Mouse (Mus musculus): ENCODE results near the gene Plppr1. TPM values are rescaled to one million over a fixed set of nuclear protein-coding genes. Genes with fewer than 3 reads are reported as not detected.
"Not testable (repeated sequence)": the region's sequence is repeated elsewhere in the genome, so short reads cannot be mapped to it uniquely, and the experiment has no call there.

The Plppr1 gene
- polyA plus RNA-seq, 1 experiment from 2014 or later: 51.6 TPM

DNA sequence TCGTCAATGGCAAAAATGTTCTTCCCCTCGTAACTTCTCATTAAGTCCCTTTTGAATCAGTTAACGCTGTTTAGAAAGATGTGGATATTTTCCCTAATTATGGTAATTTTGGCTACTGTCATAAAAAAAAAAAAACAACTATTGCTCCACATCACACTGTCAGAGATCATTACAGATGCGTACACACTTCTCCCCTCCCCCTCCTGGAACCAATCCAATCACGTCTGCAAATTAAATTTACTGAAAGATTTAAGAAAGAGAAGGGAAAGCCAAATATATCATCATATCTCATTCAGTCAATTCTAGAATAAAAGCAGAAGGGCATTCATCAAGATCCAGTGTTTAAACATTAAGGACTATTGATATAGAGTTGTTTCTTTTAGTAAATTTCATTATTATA lies 185.7 kb downstream of the Plppr1 start:
- no peak overlapping the region for H3K4me2 ChIP-seq (replicated peaks)
- no peak overlapping the region for H3K9ac ChIP-seq (replicated peaks)
- WGBS: 17% methylated on average over 5 of the region's 5 CpGs
- H3K4me3 ChIP-seq: no peak overlapping the region
- H3K36me3 ChIP-seq: no peaks in the 10 kb centered on the region
- H3K9me3 ChIP-seq: no peaks in the 10 kb centered on the region
- no peak for ATAC-seq (replicated peaks)
- H3K27ac ChIP-seq (replicated peaks): no peak overlapping the region
- H3K27me3 ChIP-seq: no peaks in the 10 kb centered on the region
- H3K4me1 ChIP-seq: peaks cover 5% of the 10 kb centered on the region; the same call in 1 of the 2 replicates

DNA sequence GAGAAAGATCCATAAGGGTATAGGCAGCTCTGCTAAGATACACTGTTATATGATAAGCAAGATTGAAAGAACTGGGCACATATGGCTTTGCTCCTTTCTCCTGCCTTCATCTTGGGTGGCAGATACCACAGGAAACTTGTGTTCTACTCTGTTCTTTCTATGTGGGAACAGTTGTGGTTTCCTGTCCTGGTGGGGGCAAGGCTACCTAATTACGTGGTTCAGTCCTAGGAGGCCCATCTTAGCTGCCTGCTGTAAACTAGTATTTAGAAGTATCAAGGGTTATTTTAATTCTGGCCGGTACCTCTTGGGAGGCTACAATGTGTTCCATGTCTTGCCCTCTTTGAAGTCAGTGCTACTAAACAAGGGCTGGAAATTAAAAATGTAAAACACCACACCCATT lies 186.2 kb downstream of the Plppr1 start:
- H3K27ac ChIP-seq (replicated peaks): no peak overlapping the region
- H3K36me3 ChIP-seq: no peaks in the 10 kb centered on the region
- H3K4me2 ChIP-seq (replicated peaks): no peak overlapping the region
- H3K27me3 ChIP-seq: no peaks in the 10 kb centered on the region
- H3K9ac ChIP-seq (replicated peaks): no peak overlapping the region
- peaks cover 5% of the 10 kb centered on the region; the same call in 1 of the 2 replicates for H3K4me1 ChIP-seq
- no peak for ATAC-seq (replicated peaks)
- H3K9me3 ChIP-seq: no peaks in the 10 kb centered on the region
- 84% methylated on average over 2 of the region's 2 CpGs for WGBS
- no peak overlapping the region for H3K4me3 ChIP-seq

DNA sequence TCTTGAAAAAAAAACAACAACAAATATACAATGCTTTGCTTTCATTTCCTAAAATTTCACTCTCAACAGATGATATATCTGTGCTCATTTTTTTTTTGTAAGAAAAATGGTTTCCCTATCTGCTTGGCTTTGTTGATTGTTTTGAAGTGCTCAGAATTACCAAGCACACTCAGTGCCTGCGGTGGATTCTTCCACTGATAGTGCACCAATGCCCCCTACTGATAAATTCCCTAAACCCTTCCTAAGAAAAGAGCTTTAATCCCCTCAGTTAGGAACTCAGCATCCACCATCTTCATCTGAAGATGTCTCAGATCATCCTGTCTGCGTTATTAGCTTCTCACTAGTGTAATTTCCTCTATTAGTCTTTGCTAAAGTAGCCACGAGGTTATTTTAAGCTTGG lies 192.2 kb downstream of the Plppr1 start:
- Histone ChIP-seq H3K4me1 (no peaks in the 10 kb centered on the region), H3K4me2 (replicated peaks) (no peak overlapping the region), H3K9me3 (no peaks in the 10 kb centered on the region), H3K27ac (replicated peaks) (no peak overlapping the region), H3K27me3 (no peaks in the 10 kb centered on the region), H3K36me3 (no peaks in the 10 kb centered on the region), H3K9ac (replicated peaks) (no peak overlapping the region), H3K4me3 (no peak overlapping the region)
- 4% methylated on average over 3 of the region's 3 CpGs for WGBS
- no peak for ATAC-seq (replicated peaks)

DNA sequence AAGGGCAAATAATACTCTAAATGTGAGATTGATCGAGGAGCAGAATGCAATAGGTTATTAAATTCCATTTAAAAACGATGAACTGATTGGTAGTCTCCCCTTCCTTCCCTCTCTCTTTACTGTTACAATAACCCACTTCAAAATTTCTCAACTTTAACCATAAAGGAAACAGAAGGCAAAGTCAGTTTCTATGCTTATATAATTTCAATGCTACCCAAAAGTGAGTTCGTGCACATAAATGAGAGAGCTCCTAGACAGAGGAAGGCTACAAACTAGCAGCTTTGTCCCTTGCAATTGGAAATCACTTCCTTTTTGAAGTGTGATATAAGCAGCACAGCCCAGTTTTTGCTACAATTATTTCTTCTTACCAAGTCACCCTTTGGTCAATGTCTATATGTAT lies 193.1 kb downstream of the Plppr1 start:
- no peak overlapping the region for H3K4me2 ChIP-seq (replicated peaks)
- H3K27ac ChIP-seq (replicated peaks): no peak overlapping the region
- H3K4me3 ChIP-seq: no peak overlapping the region
- H3K9ac ChIP-seq (replicated peaks): no peak overlapping the region
- no peak for ATAC-seq (replicated peaks)
- no peaks in the 10 kb centered on the region for H3K36me3 ChIP-seq
- H3K4me1 ChIP-seq: no peaks in the 10 kb centered on the region
- H3K9me3 ChIP-seq: no peaks in the 10 kb centered on the region
- 89% methylated on average over 3 of the region's 3 CpGs for WGBS
- no peaks in the 10 kb centered on the region for H3K27me3 ChIP-seq

DNA sequence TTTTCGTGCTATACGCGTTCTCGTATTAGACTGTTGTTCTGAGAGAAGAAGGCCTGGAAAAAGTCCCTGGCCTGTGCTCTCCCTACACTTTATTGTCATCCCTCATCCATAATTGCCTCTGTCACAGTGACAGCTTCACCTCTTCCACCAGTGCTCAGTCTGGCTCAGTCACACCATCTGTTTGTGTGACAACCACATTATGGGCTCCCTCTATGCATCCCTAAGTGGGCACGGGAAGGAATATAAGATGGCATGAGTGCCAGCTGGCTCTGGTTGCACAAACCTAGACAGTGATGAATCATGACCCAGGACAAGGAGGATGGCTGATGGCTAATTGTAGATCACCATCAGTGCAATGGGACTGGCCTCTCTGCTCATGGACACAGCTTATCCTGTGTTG lies 219.4 kb downstream of the Plppr1 start:
- peak overlapping the region; percentile 64 for H3K27ac ChIP-seq (replicated peaks)
- peak; percentile 92 for ATAC-seq (replicated peaks)
- H3K4me2 ChIP-seq (replicated peaks): no peak overlapping the region
- H3K36me3 ChIP-seq: 0 out of 2 replicates have a peak, but pooled peaks cover 2% of the 10 kb centered on the region
- H3K4me1 ChIP-seq: peaks cover 5% of the 10 kb centered on the region; the same call in 1 of the 2 replicates
- WGBS: 62% methylated on average over 5 of the region's 5 CpGs
- no peaks in the 10 kb centered on the region for H3K9me3 ChIP-seq
- H3K27me3 ChIP-seq: no peaks in the 10 kb centered on the region
- H3K4me3 ChIP-seq: no peak overlapping the region
- H3K9ac ChIP-seq (replicated peaks): no peak overlapping the region

DNA sequence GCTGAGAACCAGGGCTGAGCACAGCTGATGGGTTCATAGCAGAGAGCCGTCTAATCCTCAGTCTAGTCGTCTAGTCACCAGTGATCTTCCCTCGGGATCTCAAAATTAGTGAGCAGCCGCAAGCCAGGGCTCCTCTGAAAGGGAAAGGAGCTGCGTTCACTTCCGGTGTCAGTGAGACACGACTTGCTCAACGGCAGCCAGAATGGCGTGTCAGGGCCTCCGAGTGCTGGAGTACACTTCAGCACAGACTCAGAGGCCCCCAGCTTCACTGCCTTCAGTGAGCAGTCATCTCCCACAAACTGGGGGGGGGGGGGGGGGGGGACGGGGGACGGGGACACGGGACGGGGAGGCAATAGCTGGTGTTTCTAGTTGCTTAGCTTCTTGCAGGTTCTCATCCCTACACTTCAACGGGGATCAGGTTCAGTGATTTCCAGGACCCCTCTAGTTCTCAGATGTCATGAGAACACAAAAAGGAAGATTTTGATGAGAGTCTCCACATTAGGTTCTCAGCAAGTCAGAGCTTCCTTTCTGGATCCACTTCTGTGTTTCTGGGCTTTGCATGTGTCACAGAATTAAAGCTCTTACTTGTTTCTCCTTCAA lies 225.7 kb downstream of the Plppr1 start:
- no peak for ATAC-seq (replicated peaks)
- Histone ChIP-seq H3K4me1 (peaks cover 4% of the 10 kb centered on the region; the same call in 1 of the 2 replicates), H3K9me3 (no peaks in the 10 kb centered on the region), H3K27ac (replicated peaks) (no peak overlapping the region), H3K4me2 (replicated peaks) (no peak overlapping the region), H3K4me3 (no peak overlapping the region), H3K36me3 (0 out of 2 replicates have a peak, but pooled peaks cover 4% of the 10 kb centered on the region), H3K27me3 (no peaks in the 10 kb centered on the region), H3K9ac (replicated peaks) (no peak overlapping the region)
- 82% methylated on average over 14 of the region's 15 CpGs for WGBS

DNA sequence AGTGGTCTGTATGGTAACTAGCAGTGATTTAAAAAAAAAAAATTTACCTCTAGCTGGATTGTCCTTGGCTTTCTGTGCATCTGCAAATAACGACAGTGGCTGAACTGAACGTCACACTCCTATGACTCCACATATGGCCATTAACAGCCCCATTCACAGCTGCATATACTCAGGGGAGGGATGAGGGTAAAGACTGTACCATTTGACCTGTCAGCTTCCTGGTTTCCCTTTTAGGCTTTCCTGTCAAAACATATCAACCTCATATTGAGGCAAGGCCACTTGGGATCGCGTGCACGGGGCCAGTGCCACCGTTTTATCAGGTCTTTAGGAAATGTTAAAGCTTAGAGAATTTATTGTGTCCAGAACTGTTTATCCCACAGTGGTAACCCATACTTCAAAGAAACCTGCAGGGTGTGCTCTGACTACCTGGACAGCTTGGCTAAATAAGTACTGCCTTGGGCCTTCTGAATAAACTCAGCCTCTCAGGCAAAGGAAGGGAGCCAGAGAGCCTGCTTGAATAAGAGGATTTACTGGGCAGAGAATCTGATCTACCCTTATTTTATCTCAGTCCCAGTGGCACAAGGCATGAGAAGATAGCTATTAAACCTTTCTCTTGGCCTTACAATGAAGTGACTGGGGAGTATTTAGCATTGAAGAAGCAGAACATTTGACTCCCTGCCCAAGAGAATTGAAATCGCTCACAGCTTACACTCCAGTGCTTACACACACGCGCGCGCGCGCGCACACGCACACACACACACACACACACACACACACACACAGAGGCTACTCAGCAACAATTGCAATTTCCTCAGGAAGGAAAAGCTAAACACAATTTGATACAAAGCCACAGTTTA lies 226.5 kb downstream of the Plppr1 start:
- ATAC-seq (replicated peaks): no peak
- Histone ChIP-seq H3K9ac (replicated peaks) (no peak overlapping the region), H3K9me3 (no peaks in the 10 kb centered on the region), H3K4me3 (no peak overlapping the region), H3K36me3 (0 out of 2 replicates have a peak, but pooled peaks cover 4% of the 10 kb centered on the region), H3K4me2 (replicated peaks) (no peak overlapping the region), H3K27me3 (no peaks in the 10 kb centered on the region), H3K4me1 (peaks cover 4% of the 10 kb centered on the region; the same call in 1 of the 2 replicates), H3K27ac (replicated peaks) (0 out of 2 replicates have a peak overlapping the region, but pooled peaks have one; percentile 27)
- 67% methylated on average over 15 of the region's 15 CpGs for WGBS

DNA sequence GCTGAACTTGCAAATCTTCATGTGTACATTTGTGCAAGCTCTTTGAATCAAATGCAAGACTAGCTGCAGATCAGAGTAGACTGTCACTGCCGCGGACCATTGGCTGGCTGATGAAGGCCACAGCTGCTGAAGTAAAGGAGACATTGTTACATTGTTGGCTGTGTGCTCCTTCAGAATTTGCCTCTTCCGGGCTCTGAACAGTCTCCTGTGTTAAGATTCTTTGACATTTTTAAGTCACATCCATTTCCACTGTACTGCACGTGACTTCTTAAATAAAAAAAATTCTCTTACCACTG lies 227.1 kb downstream of the Plppr1 start:
- Histone ChIP-seq H3K4me1 (peaks cover 4% of the 10 kb centered on the region; the same call in 1 of the 2 replicates), H3K36me3 (0 out of 2 replicates have a peak, but pooled peaks cover 4% of the 10 kb centered on the region), H3K9me3 (no peaks in the 10 kb centered on the region), H3K27ac (replicated peaks) (0 out of 2 replicates have a peak overlapping the region, but pooled peaks have one; percentile 27), H3K4me2 (replicated peaks) (no peak overlapping the region), H3K27me3 (no peaks in the 10 kb centered on the region), H3K4me3 (no peak overlapping the region), H3K9ac (replicated peaks) (no peak overlapping the region)
- WGBS: 60% methylated on average over 4 of the region's 4 CpGs
- no peak for ATAC-seq (replicated peaks)

DNA sequence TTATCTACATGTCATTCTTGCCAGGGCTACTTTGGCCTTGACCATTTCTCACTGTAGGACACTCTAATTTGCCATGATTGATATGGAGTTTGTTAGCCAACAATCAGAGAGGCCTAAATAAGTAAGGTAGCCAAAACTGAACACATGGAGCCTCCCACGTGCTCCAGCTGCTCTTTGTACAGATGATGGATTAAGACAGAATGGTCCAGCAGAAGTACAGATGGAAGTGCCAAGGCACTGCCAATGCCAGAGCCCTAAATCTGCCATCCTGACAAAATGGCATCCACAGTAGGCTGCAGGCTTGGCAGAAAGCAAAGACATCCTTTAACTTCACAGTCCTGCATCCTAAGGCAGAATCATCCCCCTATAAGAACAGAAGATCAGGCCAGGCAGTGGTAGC lies 237.4 kb downstream of the Plppr1 start:
- H3K4me2 ChIP-seq (replicated peaks): no peak overlapping the region
- WGBS: 38% methylated on average over 1 of the region's 1 CpGs
- H3K4me1 ChIP-seq: no peaks in the 10 kb centered on the region
- H3K9me3 ChIP-seq: no peaks in the 10 kb centered on the region
- no peak overlapping the region for H3K9ac ChIP-seq (replicated peaks)
- no peak overlapping the region for H3K4me3 ChIP-seq
- 0 out of 2 replicates have a peak overlapping the region, but pooled peaks have one; percentile 34 for H3K27ac ChIP-seq (replicated peaks)
- H3K36me3 ChIP-seq: no peaks in the 10 kb centered on the region
- ATAC-seq (replicated peaks): peak; percentile 29; the same call in 1 of the 2 replicates
- H3K27me3 ChIP-seq: no peaks in the 10 kb centered on the region

DNA sequence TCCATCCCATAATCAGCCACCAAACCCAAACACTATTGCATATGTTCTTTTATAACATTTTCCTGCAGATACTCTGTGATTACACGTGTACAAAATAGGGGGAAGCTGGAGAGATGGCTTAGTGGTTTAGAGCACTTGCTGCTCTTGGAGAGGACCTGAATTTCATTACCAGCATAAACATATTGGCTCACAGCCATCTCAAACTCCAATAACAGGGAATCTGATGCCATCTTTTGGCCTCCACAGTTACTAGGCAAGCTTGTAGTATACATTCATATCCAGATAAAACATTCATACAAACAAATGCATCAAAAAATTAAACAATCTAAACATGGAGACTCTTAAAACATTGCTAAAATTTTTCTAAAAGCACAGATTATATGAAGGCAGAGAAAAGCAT lies 240.5 kb downstream of the Plppr1 start:
- H3K27me3 ChIP-seq: no peaks in the 10 kb centered on the region
- no peaks in the 10 kb centered on the region for H3K9me3 ChIP-seq
- no peak; the same call in 1 of the 2 replicates for ATAC-seq (replicated peaks)
- no peak overlapping the region for H3K4me3 ChIP-seq
- no peaks in the 10 kb centered on the region for H3K36me3 ChIP-seq
- H3K4me2 ChIP-seq (replicated peaks): no peak overlapping the region
- no peak overlapping the region for H3K9ac ChIP-seq (replicated peaks)
- 40% methylated on average over 1 of the region's 1 CpGs for WGBS
- no peak overlapping the region for H3K27ac ChIP-seq (replicated peaks)
- no peaks in the 10 kb centered on the region for H3K4me1 ChIP-seq

DNA sequence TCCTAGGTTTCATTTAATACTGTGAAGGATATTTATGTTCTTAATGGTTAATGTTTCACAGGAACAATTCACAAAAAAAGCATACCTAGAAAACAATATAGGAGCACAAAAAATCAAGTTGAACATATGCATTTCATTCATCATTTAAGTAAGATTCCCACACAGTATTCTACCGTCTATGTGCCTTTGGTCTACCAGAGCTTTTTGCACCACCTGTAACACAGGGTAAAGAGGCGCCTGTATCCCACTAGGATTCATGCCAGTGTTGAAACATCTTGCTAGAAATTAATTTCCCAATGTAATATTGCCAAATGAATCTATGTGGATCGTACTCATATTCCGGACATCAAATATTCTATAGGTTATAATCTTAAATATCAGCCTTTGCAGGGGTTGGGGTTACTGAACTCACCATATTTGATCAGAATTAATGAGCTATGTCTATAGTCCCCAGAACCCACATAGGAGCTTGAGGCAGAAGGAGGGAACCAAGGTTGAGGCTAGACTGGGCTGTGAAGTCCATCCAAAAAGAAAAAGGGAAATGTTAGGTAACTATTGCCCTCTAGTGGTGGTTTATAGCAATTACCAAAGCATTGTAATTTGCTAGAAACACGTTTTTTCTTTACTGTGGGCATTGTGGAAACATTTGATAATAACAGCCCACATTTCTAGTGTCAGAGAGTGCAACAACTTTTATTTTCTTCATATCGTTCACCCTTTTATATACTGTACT lies 263.0 kb downstream of the Plppr1 start:
- Histone ChIP-seq H3K9me3 (no peaks in the 10 kb centered on the region), H3K27ac (replicated peaks) (no peak overlapping the region), H3K4me2 (replicated peaks) (no peak overlapping the region), H3K4me1 (no peaks in the 10 kb centered on the region), H3K9ac (replicated peaks) (no peak overlapping the region), H3K4me3 (no peak overlapping the region), H3K36me3 (peaks cover 4% of the 10 kb centered on the region; the same call in 1 of the 2 replicates), H3K27me3 (no peaks in the 10 kb centered on the region)
- 59% methylated on average over 6 of the region's 6 CpGs for WGBS
- peak; percentile 81 for ATAC-seq (replicated peaks)

DNA sequence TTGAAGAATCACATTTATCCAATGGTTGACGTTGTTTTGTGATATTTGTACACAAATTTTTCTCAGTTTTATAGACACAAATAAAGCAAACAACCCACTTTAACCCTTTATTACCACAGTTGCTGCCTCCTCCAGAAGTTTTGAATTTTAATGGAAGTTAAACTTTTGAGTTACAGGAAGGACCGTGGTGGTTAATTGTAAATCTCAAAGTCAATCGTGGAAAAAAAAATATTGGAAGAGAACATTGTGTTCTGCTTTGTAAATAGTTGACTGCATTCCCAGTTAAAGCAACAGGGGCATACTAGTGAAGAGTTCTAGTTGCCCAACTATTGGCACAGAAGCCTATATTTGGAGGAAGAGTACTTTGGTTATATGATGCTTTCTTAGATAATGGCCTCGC lies 278.9 kb downstream of the Plppr1 start:
- not testable (repeated sequence) for H3K4me3 ChIP-seq; H3K4me2 ChIP-seq (replicated peaks); ATAC-seq (replicated peaks); H3K4me1 ChIP-seq; H3K9ac ChIP-seq (replicated peaks); H3K27ac ChIP-seq (replicated peaks); H3K9me3 ChIP-seq; H3K36me3 ChIP-seq; H3K27me3 ChIP-seq
- 91% methylated on average over 3 of the region's 4 CpGs for WGBS
